Mouse (Mus musculus) ES-Bruce4 (cell line): Measurements from ENCODE around the gene Ttll10.

ENCODE experiments used
- CTCF ChIP-seq: IDR thresholded peaks from one replicate; pipeline ENCODE4 v1.8.1; 2011; ENCODE audit warnings: low read depth, low read length
- EP300 ChIP-seq: IDR thresholded peaks from 2 replicates; pipeline ENCODE4 v1.6.1; 2011; ENCODE audit warnings: low read depth, low read length; ENCODE audit not compliant: insufficient read depth
- POLR2A ChIP-seq: IDR thresholded peaks from one replicate; pipeline ENCODE4 v1.8.1; 2011; ENCODE audit warnings: low read length; ENCODE audit not compliant: insufficient read depth

DNA sequence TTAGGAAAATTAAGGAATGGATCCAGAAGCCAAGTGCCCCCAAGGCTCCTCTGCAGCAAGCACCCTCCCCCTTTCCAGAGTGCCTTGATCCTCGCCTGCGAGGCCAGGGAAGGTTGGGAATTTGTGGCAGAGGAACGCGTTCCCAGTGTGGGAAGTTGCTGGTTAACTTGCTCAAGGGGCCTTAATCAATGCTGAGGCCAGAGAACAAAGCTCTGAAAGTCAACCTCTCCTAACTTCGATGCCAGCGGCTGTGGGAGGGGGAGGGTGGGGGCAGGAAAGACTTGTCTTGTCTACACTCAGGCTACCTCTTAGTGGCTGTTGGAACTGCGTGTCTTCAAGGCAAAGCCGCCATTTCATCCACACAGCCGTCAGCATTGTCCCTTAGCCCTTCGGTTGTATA is 1.5 kb downstream of the Ttll10 start:
- TF ChIP-seq CTCF (no peak), POLR2A (no peak), EP300 (no peak)
